Mouse (Mus musculus): ENCODE data around the gene Kcna6. TPM values are rescaled to one million over a fixed set of nuclear protein-coding genes. Genes with fewer than 3 reads are reported as not detected.

The Kcna6 gene
- polyA plus RNA-seq, 1 experiment from 2014 or later, result 0.17 TPM

- Histone ChIP-seq H3K4me1 (replicated peaks) (no peaks in the 10 kb centered on the region), H3K9ac (no peak overlapping the region), H3K36me3 (no peaks in the 10 kb centered on the region), H3K4me2 (no peak overlapping the region), H3K27me3 (no peaks in the 10 kb centered on the region), H3K9me3 (replicated peaks) (no peaks in the 10 kb centered on the region), H3K4me3 (replicated peaks) (no peak overlapping the region), H3K27ac (no peak overlapping the region)
- DNase-seq (no peak), ATAC-seq (ENCODE audit: low read depth) (no peak)
- WGBS (ENCODE audit: insufficient replicate concordance), result 81% methylated on average over 5 of the region's 5 CpGs
These were observed 73.5 kb downstream of the Kcna6 start for GRCm38 (mm10) chr6:126667001-126667400.

DNA sequence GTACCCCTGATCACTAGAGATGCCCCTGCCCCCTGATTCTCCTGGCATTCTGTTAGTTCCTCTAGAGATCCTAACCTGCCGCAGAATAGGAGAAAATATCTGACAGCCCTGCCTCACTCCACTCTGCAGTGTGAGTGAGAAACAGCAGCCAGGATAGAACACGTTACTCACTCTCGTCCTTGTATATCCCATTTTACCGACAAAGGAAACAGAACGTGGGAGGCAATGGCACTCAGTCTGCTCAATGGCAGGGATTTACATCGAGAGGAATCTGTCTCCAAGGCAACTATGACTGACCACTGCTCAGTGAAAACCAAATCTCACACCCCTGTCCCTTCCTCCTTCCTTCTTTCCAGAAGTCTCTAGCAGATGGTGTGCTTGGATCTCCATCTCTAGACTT, 74.4 kb downstream of the Kcna6 start:
- H3K27ac ChIP-seq, result no peak overlapping the region
- WGBS (ENCODE audit: insufficient replicate concordance), result 54% methylated on average over 6 of the region's 6 CpGs
- ATAC-seq (ENCODE audit: low read depth) (no peak), DNase-seq (no peak)
- no peak overlapping the region for H3K4me3 ChIP-seq (replicated peaks)
- no peaks in the 10 kb centered on the region for H3K4me1 ChIP-seq (replicated peaks)
- H3K27me3 ChIP-seq, result no peaks in the 10 kb centered on the region
- H3K9ac ChIP-seq, result no peak overlapping the region
- no peaks in the 10 kb centered on the region for H3K9me3 ChIP-seq (replicated peaks)
- no peak overlapping the region for H3K4me2 ChIP-seq
- no peaks in the 10 kb centered on the region for H3K36me3 ChIP-seq

- H3K36me3 ChIP-seq, result no peaks in the 10 kb centered on the region
- 60% methylated on average over 3 of the region's 3 CpGs for WGBS (ENCODE audit: insufficient replicate concordance)
These were observed 75.9 kb downstream of the Kcna6 start for GRCm38 (mm10) chr6:126664569-126664968.

More at GRCm38 (mm10) chr6:126664569-126664968, 75.9 kb downstream of the Kcna6 start:
- H3K9ac ChIP-seq, result no peak overlapping the region
- no peaks in the 10 kb centered on the region for H3K27me3 ChIP-seq
- H3K4me1 ChIP-seq (replicated peaks), result no peaks in the 10 kb centered on the region
- no peak overlapping the region for H3K4me2 ChIP-seq
- H3K4me3 ChIP-seq (replicated peaks), result no peak overlapping the region
- DNase-seq (no peak), ATAC-seq (ENCODE audit: low read depth) (no peak)
- no peak overlapping the region for H3K27ac ChIP-seq
- no peaks in the 10 kb centered on the region for H3K9me3 ChIP-seq (replicated peaks)

Other genes with a start within 250 kb of the Kcna6 start
- gene Kcna5, start 205.3 kb downstream of the Kcna6 start, polyA plus RNA-seq (2015; fragmentation: Nextera tagmentation; extraction: Ambion mirVana), result 0.13 and 0.14 TPM in 2 replicates
- 0.06 and 0.07 TPM in 2 replicates for gene Kcna1, start 94.3 kb downstream of the Kcna6 start, polyA plus RNA-seq (2015; fragmentation: Nextera tagmentation; extraction: Ambion mirVana)
- 176 and 193 TPM in 2 replicates for gene Ndufa9, start 108.5 kb upstream of the Kcna6 start, polyA plus RNA-seq (2015; fragmentation: Nextera tagmentation; extraction: Ambion mirVana)
- not detected in 2 replicates for gene Akap3, start 112.4 kb upstream of the Kcna6 start, polyA plus RNA-seq (2015; fragmentation: Nextera tagmentation; extraction: Ambion mirVana)
- gene Dyrk4, start 181.2 kb upstream of the Kcna6 start, polyA plus RNA-seq (2015; fragmentation: Nextera tagmentation; extraction: Ambion mirVana), result not detected in 2 replicates
- 59.0 and 67.3 TPM in 2 replicates for gene Rad51ap1, start 198.9 kb upstream of the Kcna6 start, polyA plus RNA-seq (2015; fragmentation: Nextera tagmentation; extraction: Ambion mirVana)
- 19.6 and 22.5 TPM in 2 replicates for gene D6Wsu163e, start 199.3 kb upstream of the Kcna6 start, polyA plus RNA-seq (2015; fragmentation: Nextera tagmentation; extraction: Ambion mirVana)

Measured in liver, embryonic 13.5 days (tissue).